Mouse (Mus musculus): ENCODE results near the gene Gm45233.

The Gm45233 gene

DNA sequence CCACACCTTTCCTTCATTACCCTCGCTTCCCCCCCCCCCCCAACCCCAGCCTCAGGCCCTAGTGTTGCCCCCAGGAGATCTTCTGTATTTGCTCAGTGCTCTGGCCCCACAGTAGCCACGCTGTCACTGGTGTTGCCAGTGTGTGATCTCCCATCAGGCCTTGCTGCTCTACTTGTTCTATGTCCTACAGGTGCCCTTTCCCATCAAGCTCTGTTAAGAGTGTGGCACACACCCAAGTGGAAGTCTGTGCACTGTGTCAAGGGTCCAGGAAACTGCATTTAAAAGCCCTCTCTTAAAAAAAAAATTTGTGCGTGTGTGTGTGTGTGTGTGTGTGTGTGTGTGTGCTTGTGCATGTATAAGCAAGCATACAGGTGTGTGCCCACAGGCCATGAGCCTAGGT is 4.3 kb downstream of the Gm45233 start:
- DNase-seq (ENCODE audit: low read depth in 1 of 2, low spot score in 2 of 2) = no peak

GRCm38 (mm10) chr7:43449811-43450210 is 5.9 kb downstream of the Gm45233 start:
- DNase-seq (ENCODE audit: low read depth in 1 of 2, low spot score in 2 of 2) = no peak

GRCm38 (mm10) chr7:43451726-43452125 is 7.8 kb downstream of the Gm45233 start:
- no peak for DNase-seq (ENCODE audit: low read depth in 1 of 2, low spot score in 2 of 2)

DNA sequence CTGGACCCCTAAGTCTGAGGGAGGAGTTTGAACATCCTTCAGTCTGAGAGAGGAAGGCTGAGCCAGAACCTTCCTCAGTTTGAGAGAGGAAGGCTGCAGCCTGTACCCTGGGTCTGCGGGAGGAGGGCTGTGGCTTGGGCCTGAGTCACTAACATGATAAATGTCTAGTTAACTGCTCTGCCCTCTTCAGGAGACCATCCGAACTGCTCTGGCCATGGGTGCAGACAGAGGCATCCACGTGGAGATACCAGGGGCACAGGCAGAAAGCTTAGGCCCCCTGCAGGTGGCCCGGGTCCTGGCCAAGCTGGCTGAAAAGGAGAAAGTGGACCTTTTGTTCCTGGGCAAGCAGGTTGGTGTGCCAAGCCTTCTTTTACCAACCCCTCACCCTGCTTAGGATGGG is 8.7 kb downstream of the Gm45233 start:
- no peak for DNase-seq (ENCODE audit: low read depth in 1 of 2, low spot score in 2 of 2)

GRCm38 (mm10) chr7:43453599-43454355 is 9.8 kb downstream of the Gm45233 start:
- no peak for DNase-seq (ENCODE audit: low read depth in 1 of 2, low spot score in 2 of 2)

GRCm38 (mm10) chr7:43454371-43454770 is 10.4 kb downstream of the Gm45233 start:
- DNase-seq (ENCODE audit: low read depth in 1 of 2, low spot score in 2 of 2) = no peak

- no peak for DNase-seq (ENCODE audit: low read depth in 1 of 2, low spot score in 2 of 2)
Observed at GRCm38 (mm10) chr7:43462851-43463250, 18.9 kb downstream of the Gm45233 start, which contains the start of gene Vsig10l. Gene Vsig10l (plus strand): TSS chr7:43463151.

GRCm38 (mm10) chr7:43463976-43464375 is 20.0 kb downstream of the Gm45233 start:
- DNase-seq (ENCODE audit: low read depth in 1 of 2, low spot score in 2 of 2) = no peak

DNA sequence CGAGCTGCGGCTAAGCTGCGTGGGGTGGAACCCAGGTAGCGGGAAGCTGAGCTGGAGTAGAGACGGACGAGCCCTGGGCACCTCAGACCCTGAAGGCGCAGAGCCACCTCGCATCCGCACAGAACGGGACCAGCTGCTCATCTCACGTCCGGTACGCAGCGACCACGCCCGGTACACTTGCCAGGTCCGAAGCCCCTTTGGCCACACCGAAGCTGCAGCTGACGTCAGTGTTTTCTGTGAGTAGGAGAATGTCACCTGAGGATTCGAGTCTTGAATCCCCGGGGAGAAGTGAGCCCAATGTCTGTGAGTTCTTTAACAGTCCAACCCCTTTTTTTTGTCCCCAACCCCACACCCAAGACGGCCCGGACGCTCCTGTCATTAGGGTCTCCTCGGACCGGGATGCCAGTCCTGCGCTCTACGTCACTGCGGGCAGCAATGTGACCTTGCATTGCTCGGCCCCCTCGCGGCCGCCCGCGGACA is 21.0 kb downstream of the Gm45233 start:
- DNase-seq (ENCODE audit: low read depth in 1 of 2, low spot score in 2 of 2) = no peak

GRCm38 (mm10) chr7:43465344-43466098 is 21.6 kb downstream of the Gm45233 start:
- peak; percentile 94 to 95 for DNase-seq (ENCODE audit: low read depth in 1 of 2, low spot score in 2 of 2)

GRCm38 (mm10) chr7:43466099-43466694 is 22.3 kb downstream of the Gm45233 start:
- DNase-seq (ENCODE audit: low read depth in 1 of 2, low spot score in 2 of 2) = peak; percentile 51 to 74

DNA sequence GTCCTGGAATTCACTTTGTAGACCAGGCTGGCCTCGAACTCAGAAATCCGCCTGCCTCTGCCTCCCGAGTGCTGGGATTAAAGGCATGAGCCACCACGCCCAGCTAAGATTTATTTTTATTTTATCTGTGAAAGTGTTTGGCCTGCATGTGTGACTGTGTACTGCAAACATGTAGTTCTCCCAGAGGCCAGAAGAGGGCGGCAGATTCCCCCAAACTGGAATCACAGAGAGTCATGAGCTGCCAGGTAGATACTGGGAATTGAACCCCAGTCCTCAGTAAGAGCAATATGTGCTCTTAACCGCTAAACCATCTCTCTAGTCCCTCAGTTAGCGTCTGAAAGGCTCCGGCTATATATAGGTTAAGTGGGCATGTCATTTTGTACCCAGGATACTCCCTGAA is 26.4 kb downstream of the Gm45233 start:
- peak in 1 of 2 experiments; percentile 35 for DNase-seq (ENCODE audit: low read depth in 1 of 2, low spot score in 2 of 2)

- no peak for DNase-seq (ENCODE audit: low read depth in 1 of 2, low spot score in 2 of 2)
Observed at GRCm38 (mm10) chr7:43475706-43476105, 31.8 kb downstream of the Gm45233 start.

GRCm38 (mm10) chr7:43476376-43476775 is 32.4 kb downstream of the Gm45233 start:
- no peak for DNase-seq (ENCODE audit: low read depth in 1 of 2, low spot score in 2 of 2)

GRCm38 (mm10) chr7:43481191-43481590 is 37.3 kb downstream of the Gm45233 start:
- no peak for DNase-seq (ENCODE audit: low read depth in 1 of 2, low spot score in 2 of 2)

- DNase-seq (ENCODE audit: low read depth in 1 of 2, low spot score in 2 of 2) = no peak
Observed at GRCm38 (mm10) chr7:43482090-43482716, 38.3 kb downstream of the Gm45233 start.

- no peak for DNase-seq (ENCODE audit: low read depth in 1 of 2, low spot score in 2 of 2)
Observed at GRCm38 (mm10) chr7:43483236-43483635, 39.3 kb downstream of the Gm45233 start.

DNA sequence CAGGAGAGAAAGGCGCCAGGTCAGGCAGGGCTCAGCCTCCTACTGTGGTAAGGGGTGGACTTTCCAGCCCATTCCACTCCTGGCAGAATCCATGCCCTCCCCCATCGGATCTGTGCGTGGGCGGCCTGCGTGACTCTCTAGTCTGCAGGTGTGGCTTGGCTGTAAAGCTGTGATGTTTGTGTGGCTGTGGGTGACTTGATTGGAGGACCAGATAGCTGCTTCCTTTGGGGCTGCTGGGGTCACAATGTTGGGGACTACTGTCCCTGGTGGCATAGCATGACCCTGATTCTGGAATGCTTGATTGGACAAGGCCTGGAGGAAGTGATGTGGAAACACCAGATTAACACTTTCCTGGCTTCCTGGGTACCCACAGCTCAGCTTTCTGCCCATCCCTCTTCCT is 44.7 kb downstream of the Gm45233 start:
- no peak for DNase-seq (ENCODE audit: low read depth in 1 of 2, low spot score in 2 of 2)

- no peak for DNase-seq (ENCODE audit: low read depth in 1 of 2, low spot score in 2 of 2)
Observed at GRCm38 (mm10) chr7:43489631-43490125, 45.8 kb downstream of the Gm45233 start, which contains the start of gene Iglon5. Gene Iglon5 (minus strand): TSS chr7:43490075.

DNA sequence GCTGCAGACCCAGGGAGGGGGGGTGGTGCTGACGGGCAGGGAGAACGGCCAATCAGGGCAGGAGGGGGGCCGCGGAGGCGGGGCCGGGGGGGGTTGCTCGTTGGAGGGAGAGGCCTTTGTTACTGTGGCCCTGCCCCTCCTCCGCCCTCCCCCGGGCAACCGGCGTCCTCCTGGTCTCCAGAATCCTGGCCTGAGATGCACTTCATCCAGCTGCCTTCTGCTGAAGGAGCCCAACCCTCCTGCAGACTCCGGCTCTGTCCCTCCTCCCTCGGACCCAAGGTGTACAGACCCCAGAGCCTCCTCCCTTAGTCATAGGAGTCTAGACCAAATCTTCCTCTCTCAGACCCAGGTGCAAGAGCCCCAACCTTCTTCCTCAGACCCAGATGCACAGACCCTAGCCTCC is 46.3 kb downstream of the Gm45233 start:
- no peak for DNase-seq (ENCODE audit: low read depth in 1 of 2, low spot score in 2 of 2)

- DNase-seq (ENCODE audit: low read depth in 1 of 2, low spot score in 2 of 2) = no peak
Observed at GRCm38 (mm10) chr7:43490861-43491260, 46.9 kb downstream of the Gm45233 start.

Measured in monocyte, adult 2 months (primary cell).